Mouse (Mus musculus): Measurements from ENCODE around the gene Slc23a3. TPM values are rescaled to one million over a fixed set of nuclear protein-coding genes. Genes with fewer than 3 reads are reported as not detected.

Slc23a3 gene
- total RNA-seq (2014; fragmentation: Nextera tagmentation) (0.83 and 1.5 TPM in 2 replicates), total RNA-seq (2017) (0.22 and 0.29 TPM in 2 replicates), polyA plus RNA-seq (2012) (0.03 TPM in 1 of 2 replicates, not detected in the other)

DNA sequence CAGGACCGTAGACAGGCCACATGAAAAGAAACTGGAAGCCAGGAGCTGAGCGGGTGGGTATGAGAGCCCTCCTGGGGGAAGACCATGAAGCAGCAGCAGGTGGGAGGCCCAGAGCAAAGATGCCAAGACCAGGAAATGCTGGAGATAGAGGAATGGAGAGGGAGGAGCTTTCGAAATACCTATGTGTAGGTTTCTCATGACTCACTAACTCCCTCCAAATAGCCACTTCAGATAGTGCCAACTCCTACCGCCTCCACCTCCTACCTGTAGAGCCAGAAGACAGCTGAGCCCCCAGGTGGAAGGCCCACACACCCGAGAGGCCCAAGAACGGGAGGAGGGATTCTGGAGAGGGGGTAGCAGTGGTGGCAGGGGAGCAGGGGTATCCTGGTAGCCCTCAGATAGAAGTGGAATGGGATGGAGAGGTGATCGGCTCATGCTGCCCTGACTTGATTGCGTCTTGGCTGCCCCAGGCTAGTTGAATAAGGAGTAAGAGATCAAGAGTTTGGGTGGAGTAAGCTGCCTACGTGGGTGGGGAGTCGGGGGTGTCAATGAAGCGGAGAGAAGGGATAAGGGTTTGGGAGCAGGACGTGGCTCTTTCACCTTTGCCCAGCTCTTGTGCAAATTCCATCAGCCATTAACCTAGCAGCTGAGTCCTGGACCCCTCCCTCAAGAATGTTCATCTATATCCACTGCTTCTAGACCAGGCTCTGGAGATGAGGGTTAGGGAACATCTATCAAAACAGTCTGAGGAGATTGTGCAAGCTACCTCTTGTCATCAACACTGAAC is at the start of gene Slc23a3:
Gene Slc23a3, minus strand, starts transcription at position 470 of the 787 bp plus-strand sequence.
- TF ChIP-seq TAL1 (conservative IDR thresholded peaks at IDR 0.05; ENCODE audit: low read depth, low read length) (no peak), GATA2 (IDR thresholded peaks at IDR 0.05; ENCODE audit: borderline replicate concordance, low read depth, low read length) (no peak), POLR2AphosphoS5 (IDR thresholded peaks at IDR 0.05; ENCODE audit: insufficient replicate concordance, low read depth, low read length) (no peak; the same call in 1 of the 2 replicates), CTCF (IDR thresholded peaks at IDR 0.05; ENCODE audit: low read depth, low read length) (no peak), GATA1 (IDR thresholded peaks at IDR 0.05; ENCODE audit: borderline replicate concordance, low read length) (no peak)
- Histone ChIP-seq H3K4me1 (ENCODE audit: insufficient read depth, low read depth, low read length) (peaks cover 63% of the 10 kb centered on the region), H3K36me3 (replicated peaks) (peaks cover 47% of the 10 kb centered on the region), H3K27me3 (ENCODE audit: insufficient read depth, low read length) (no peaks in the 10 kb centered on the region), H3K9me3 (replicated peaks) (no peaks in the 10 kb centered on the region), H3K4me3 (ENCODE audit: low read depth, low read length) (no peak within 1 kb of the TSS; the same call in 1 of the 2 replicates)
- ATAC-seq (ENCODE audit: extremely low read depth, insufficient number of reproducible peaks, low FRiP score, poor library complexity, severe bottlenecking): no peak
- no peak for DNase-seq (ENCODE audit: low spot score)

DNA sequence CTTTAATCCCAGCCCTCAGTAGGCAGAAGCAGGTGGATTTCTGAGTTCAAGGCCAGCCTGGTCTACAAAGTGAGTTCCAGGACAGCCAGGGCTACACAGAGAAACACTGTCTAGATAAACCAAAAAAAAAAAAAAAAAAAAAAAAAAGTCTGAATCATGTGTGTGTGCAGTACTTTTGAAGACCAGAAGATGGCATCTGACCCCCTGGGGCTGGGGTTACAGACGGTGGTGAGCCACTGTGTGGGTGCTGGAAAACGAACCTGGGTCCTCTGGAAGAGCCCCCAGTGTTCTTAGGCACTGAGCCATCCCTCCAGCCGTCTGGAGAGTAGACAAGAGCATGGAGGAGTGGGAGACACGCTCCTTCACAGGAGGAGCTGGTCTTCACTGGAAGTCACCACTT is 48.5 kb upstream of the Slc23a3 start:
- Histone ChIP-seq H3K36me3 (replicated peaks) (peaks cover 82% of the 10 kb centered on the region), H3K9me3 (replicated peaks) (peaks cover 3% of the 10 kb centered on the region; the same call in 1 of the 2 replicates), H3K4me3 (ENCODE audit: low read depth, low read length) (no peak overlapping the region), H3K27me3 (ENCODE audit: insufficient read depth, low read length) (no peaks in the 10 kb centered on the region; the same call in 1 of the 2 replicates), H3K4me1 (ENCODE audit: insufficient read depth, low read depth, low read length) (peaks cover 54% of the 10 kb centered on the region)
- no peak for TF ChIP-seq GATA1 (IDR thresholded peaks at IDR 0.05; ENCODE audit: borderline replicate concordance, low read length)
- TF ChIP-seq CTCF (IDR thresholded peaks at IDR 0.05; ENCODE audit: low read depth, low read length): no peak
- no peak for TF ChIP-seq TAL1 (conservative IDR thresholded peaks at IDR 0.05; ENCODE audit: low read depth, low read length)
- TF ChIP-seq GATA2 (IDR thresholded peaks at IDR 0.05; ENCODE audit: borderline replicate concordance, low read depth, low read length): no peak
- TF ChIP-seq POLR2AphosphoS5 (IDR thresholded peaks at IDR 0.05; ENCODE audit: insufficient replicate concordance, low read depth, low read length): no peak
- ATAC-seq (ENCODE audit: extremely low read depth, insufficient number of reproducible peaks, low FRiP score, poor library complexity, severe bottlenecking) (no peak), DNase-seq (ENCODE audit: low spot score) (no peak)

DNA sequence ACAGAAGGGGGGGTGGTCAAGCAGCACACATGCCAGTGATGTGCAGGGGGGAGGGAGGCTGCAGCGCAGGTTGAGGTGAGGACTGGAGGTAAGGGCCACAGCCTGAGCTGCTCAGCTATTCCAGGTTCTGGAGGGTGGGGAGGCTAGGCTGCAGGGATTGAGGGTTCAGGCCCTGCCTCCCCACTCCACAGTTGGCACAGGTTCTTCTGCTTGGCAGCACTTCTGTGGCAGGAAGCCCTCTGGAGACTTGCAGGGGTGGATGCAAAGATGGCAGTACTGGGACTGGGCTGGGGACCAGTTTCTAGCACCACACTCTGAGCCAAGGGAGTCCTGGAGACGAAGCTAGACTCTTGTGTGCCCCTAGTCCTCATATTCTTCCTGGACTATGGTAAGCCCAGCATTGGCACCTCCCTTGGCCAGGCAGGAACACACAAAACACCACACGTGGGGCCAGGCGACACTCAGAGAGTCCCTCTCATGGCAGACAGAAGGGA is 47.7 kb upstream of the Slc23a3 start:
- DNase-seq (ENCODE audit: low spot score): no peak
- H3K4me1 ChIP-seq (ENCODE audit: insufficient read depth, low read depth, low read length): peaks cover 58% of the 10 kb centered on the region
- ATAC-seq (ENCODE audit: extremely low read depth, insufficient number of reproducible peaks, low FRiP score, poor library complexity, severe bottlenecking): no peak
- H3K9me3 ChIP-seq (replicated peaks): peaks cover 3% of the 10 kb centered on the region; the same call in 1 of the 2 replicates
- peaks cover 82% of the 10 kb centered on the region for H3K36me3 ChIP-seq (replicated peaks)
- peak overlapping the region; percentile 10; the same call in 1 of the 2 replicates for H3K4me3 ChIP-seq (ENCODE audit: low read depth, low read length)
- no peaks in the 10 kb centered on the region; the same call in 1 of the 2 replicates for H3K27me3 ChIP-seq (ENCODE audit: insufficient read depth, low read length)
- TF ChIP-seq TAL1 (conservative IDR thresholded peaks at IDR 0.05; ENCODE audit: low read depth, low read length): no peak
- TF ChIP-seq GATA2 (IDR thresholded peaks at IDR 0.05; ENCODE audit: borderline replicate concordance, low read depth, low read length): no peak
- TF ChIP-seq CTCF (IDR thresholded peaks at IDR 0.05; ENCODE audit: low read depth, low read length): no peak

DNA sequence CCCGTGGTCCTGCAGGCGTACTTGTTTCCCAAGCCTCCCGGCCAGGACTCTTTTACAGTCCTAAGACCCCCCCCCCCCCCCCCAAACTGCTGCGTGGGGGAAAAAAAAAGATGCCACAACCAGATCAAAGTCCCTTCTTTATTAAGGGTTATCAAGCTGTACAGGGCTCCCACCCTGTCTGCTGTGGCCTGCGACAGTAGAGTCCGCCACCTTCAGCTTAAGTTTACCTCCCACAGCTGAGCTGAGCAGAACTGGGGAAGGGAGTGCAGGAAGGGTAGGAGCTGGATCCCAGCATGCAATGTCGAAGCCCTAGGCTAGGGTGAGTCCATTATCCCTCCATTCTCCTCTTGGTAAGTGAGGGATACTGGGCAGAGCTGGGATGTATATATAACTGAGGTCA is 47.1 kb upstream of the Slc23a3 start:
- Histone ChIP-seq H3K9me3 (replicated peaks) (peaks cover 3% of the 10 kb centered on the region; the same call in 1 of the 2 replicates), H3K36me3 (replicated peaks) (peaks cover 82% of the 10 kb centered on the region), H3K27me3 (ENCODE audit: insufficient read depth, low read length) (no peaks in the 10 kb centered on the region; the same call in 1 of the 2 replicates), H3K4me3 (ENCODE audit: low read depth, low read length) (peak overlapping the region; percentile 80; the same call in 1 of the 2 replicates), H3K4me1 (ENCODE audit: insufficient read depth, low read depth, low read length) (peaks cover 62% of the 10 kb centered on the region)
- DNase-seq (ENCODE audit: low spot score): no peak
- no peak for TF ChIP-seq TAL1 (conservative IDR thresholded peaks at IDR 0.05; ENCODE audit: low read depth, low read length)
- no peak for ATAC-seq (ENCODE audit: extremely low read depth, insufficient number of reproducible peaks, low FRiP score, poor library complexity, severe bottlenecking)

DNA sequence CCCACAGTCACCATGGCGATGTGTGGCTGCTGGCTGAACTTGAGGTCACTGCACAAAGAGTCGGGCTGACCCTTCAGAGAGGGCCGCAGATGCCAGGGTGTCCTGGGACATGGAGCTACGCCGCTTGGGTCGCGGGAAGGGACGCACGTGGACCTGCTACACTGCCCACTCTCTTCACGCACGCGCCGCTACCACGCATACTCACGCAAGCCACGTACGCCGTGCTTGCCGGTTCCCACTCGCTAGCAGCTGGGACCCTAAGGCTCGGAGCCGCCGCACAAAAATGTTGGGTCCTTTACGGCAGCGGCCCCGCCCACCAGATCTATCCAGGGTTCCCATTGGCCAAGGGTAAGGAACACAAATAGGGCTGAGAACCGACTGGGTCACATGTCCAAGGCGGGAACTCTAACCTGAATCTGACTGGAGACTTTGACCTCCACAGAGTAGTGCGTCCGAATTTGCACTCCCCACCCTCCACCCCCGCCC is 46.5 kb upstream of the Slc23a3 start, which contains the start of gene Abcb6:
Gene Abcb6, minus strand, starts transcription at position 288 of the 486 bp plus-strand sequence.
- H3K36me3 ChIP-seq (replicated peaks): peaks cover 82% of the 10 kb centered on the region
- H3K9me3 ChIP-seq (replicated peaks): peaks cover 3% of the 10 kb centered on the region; the same call in 1 of the 2 replicates
- H3K4me3 ChIP-seq (ENCODE audit: low read depth, low read length): peak within 1 kb of the TSS; percentile 80
- TF ChIP-seq CTCF (IDR thresholded peaks at IDR 0.05; ENCODE audit: low read depth, low read length) (no peak), POLR2AphosphoS5 (IDR thresholded peaks at IDR 0.05; ENCODE audit: insufficient replicate concordance, low read depth, low read length) (no peak), GATA1 (IDR thresholded peaks at IDR 0.05; ENCODE audit: borderline replicate concordance, low read length) (no peak), TAL1 (conservative IDR thresholded peaks at IDR 0.05; ENCODE audit: low read depth, low read length) (no peak), GATA2 (IDR thresholded peaks at IDR 0.05; ENCODE audit: borderline replicate concordance, low read depth, low read length) (no peak)
- H3K4me1 ChIP-seq (ENCODE audit: insufficient read depth, low read depth, low read length): peaks cover 63% of the 10 kb centered on the region
- DNase-seq (ENCODE audit: low spot score) (peak; percentile 94), ATAC-seq (ENCODE audit: extremely low read depth, insufficient number of reproducible peaks, low FRiP score, poor library complexity, severe bottlenecking) (peak; percentile 85)
- H3K27me3 ChIP-seq (ENCODE audit: insufficient read depth, low read length): no peaks in the 10 kb centered on the region; the same call in 1 of the 2 replicates

Measured in G1E (cell line).